9 mouse cellular contexts compared by ENCODE assay signal in the genomic region with DNA sequence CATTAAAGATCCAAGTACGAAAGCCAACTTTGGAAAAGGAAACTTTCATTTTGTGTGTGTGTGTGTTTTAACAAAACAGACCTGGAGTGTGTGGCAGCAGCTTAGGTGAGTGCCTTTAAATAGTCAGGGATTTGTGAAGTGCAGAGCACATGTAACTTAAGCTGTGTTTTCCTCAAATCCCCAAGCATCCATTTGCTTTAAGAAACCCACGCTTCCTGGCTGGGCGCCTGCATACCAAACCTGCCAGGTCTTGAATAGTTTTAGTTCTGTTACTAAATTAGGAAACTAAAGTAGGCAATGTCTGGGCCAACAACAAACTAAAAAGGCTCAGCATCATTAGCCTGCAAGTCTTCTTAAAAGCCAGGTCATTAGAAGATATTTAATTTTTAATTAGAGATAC. TPM values are rescaled to one million over a fixed set of nuclear protein-coding genes. Genes with fewer than 3 reads are reported as not detected.
A peak's percentile ranks its signal among the peaks of the same experiment; 100 is the strongest.
DNase-seq lines count a peak whose midpoint lies in the region; ATAC-seq and TF ChIP-seq lines count a peak whose summit lies in the region.
"Had no signal": no experiment of that assay in that cellular context is flagged by ENCODE, and none has a peak within 500 bp of the region (broad histone marks: within the 10 kb centered on the region; RNA-seq: fewer than 3 reads in every experiment).

No protein-coding gene starts in this region.

- TF ChIP-seq CTCF in embryonic fibroblast, embryonic 13.5 days (IDR thresholded peaks at IDR 0.05; ENCODE audit: borderline replicate concordance, insufficient read depth, low read length): no peak

- H3K4me3 ChIP-seq in heart, embryonic 10.5 days: no peak overlapping the region
- no peak overlapping the region for H3K4me3 ChIP-seq in heart, embryonic 11.5 days (ENCODE audit: low read depth, low read length)
- no peak overlapping the region for H3K4me3 ChIP-seq in embryonic fibroblast, embryonic 13.5 days (ENCODE audit: insufficient read depth, low read length)
- H3K4me3 ChIP-seq in limb, embryonic 14.5 days (replicated peaks; ENCODE audit: low read length): no peak overlapping the region
- H3K4me3 ChIP-seq in neural tube, embryonic 15.5 days (replicated peaks): no peak overlapping the region
- H3K4me3 ChIP-seq: erythroblast, embryonic 14.5 days had no signal

- H3K4me1 ChIP-seq in heart, embryonic 10.5 days: peaks cover 16% of the 10 kb centered on the region
- H3K4me1 ChIP-seq in heart, embryonic 11.5 days (ENCODE audit: control insufficient read depth, insufficient read depth, low read length): no peaks in the 10 kb centered on the region; the same call in 1 of the 2 replicates
- peaks cover 7% of the 10 kb centered on the region; the same call in 1 of the 2 replicates for H3K4me1 ChIP-seq in embryonic fibroblast, embryonic 13.5 days (ENCODE audit: control insufficient read depth, insufficient read depth, low read length)
- peaks cover 10% of the 10 kb centered on the region for H3K4me1 ChIP-seq in limb, embryonic 14.5 days (ENCODE audit: control insufficient read depth, insufficient read depth, low read length)
- no peaks in the 10 kb centered on the region; the same call in 1 of the 2 replicates for H3K4me1 ChIP-seq in neural tube, embryonic 15.5 days

- ATAC-seq in heart, embryonic 11.5 days (replicated peaks; ENCODE audit: insufficient number of reproducible peaks, low FRiP score, low TSS enrichment): no peak
- ATAC-seq in limb, embryonic 14.5 days (ENCODE audit: low FRiP score, low read depth): peak; percentile 75
- ATAC-seq in neural tube, embryonic 15.5 days (ENCODE audit: low FRiP score): no peak
- no peak for ATAC-seq in CD4-positive, CD25-positive, alpha-beta regulatory T cell, adult 4 months

- no peak for DNase-seq in heart, embryonic 10.5 days (ENCODE audit: low spot score)
- DNase-seq in kidney, adult 9 months: peak; percentile 68
- peak; percentile 88 for DNase-seq in limb, embryonic 14.5 days (ENCODE audit: low spot score)
- no peak for DNase-seq in ovary, postnatal 10 days (ENCODE audit: low spot score)

- peak overlapping the region; percentile 69; the same call in 1 of the 2 replicates for H3K27ac ChIP-seq in heart, embryonic 10.5 days
- no peak overlapping the region for H3K27ac ChIP-seq in heart, embryonic 11.5 days (ENCODE audit: low read depth, low read length)
- H3K27ac ChIP-seq in embryonic fibroblast, embryonic 13.5 days (ENCODE audit: insufficient read depth, low read length): peak overlapping the region; percentile 57
- H3K27ac ChIP-seq in limb, embryonic 14.5 days (replicated peaks; ENCODE audit: low read depth, low read length): peak overlapping the region; percentile 67; the same call in 1 of the 2 replicates
- no peak overlapping the region for H3K27ac ChIP-seq in neural tube, embryonic 15.5 days (replicated peaks)

- 60% methylated on average over 3 of the region's 3 CpGs for WGBS in heart, embryonic 10.5 days
- 62% methylated on average over 3 of the region's 3 CpGs for WGBS in heart, embryonic 11.5 days (ENCODE audit: insufficient replicate concordance)
- WGBS in limb, embryonic 14.5 days: 24% methylated on average over 3 of the region's 3 CpGs
- 72% methylated on average over 3 of the region's 3 CpGs for WGBS in neural tube, embryonic 15.5 days

- no peak overlapping the region for H3K4me2 ChIP-seq in heart, embryonic 11.5 days
- no peak overlapping the region for H3K4me2 ChIP-seq in limb, embryonic 14.5 days (replicated peaks; ENCODE audit: low read depth, low read length, severe bottlenecking)
- no peak overlapping the region for H3K4me2 ChIP-seq in neural tube, embryonic 15.5 days

- no peaks in the 10 kb centered on the region for H3K9me3 ChIP-seq in heart, embryonic 10.5 days
- H3K9me3 ChIP-seq in heart, embryonic 11.5 days (replicated peaks; ENCODE audit: control insufficient read depth, low read length): no peaks in the 10 kb centered on the region
- H3K9me3 ChIP-seq in limb, embryonic 14.5 days (ENCODE audit: control insufficient read depth, low read length): no peaks in the 10 kb centered on the region
- no peaks in the 10 kb centered on the region for H3K9me3 ChIP-seq in neural tube, embryonic 15.5 days (replicated peaks)

- no peak for TF ChIP-seq POLR2A in embryonic fibroblast, embryonic 13.5 days (IDR thresholded peaks at IDR 0.05; ENCODE audit: low read depth, low read length)
- TF ChIP-seq POLR2A in limb, embryonic 14.5 days (IDR thresholded peaks at IDR 0.05; ENCODE audit: borderline replicate concordance, extremely low read depth, insufficient read depth, insufficient read length): no peak

- no peak overlapping the region for H3K9ac ChIP-seq in heart, embryonic 11.5 days (ENCODE audit: low read depth, low read length)
- no peak overlapping the region for H3K9ac ChIP-seq in limb, embryonic 14.5 days (ENCODE audit: low read depth, low read length, severe bottlenecking)
- H3K9ac ChIP-seq in neural tube, embryonic 15.5 days (replicated peaks): no peak overlapping the region

- no peaks in the 10 kb centered on the region for H3K36me3 ChIP-seq in heart, embryonic 10.5 days
- H3K36me3 ChIP-seq in heart, embryonic 11.5 days (ENCODE audit: control insufficient read depth, insufficient read depth, low read length): no peaks in the 10 kb centered on the region
- H3K36me3 ChIP-seq in limb, embryonic 14.5 days (ENCODE audit: control insufficient read depth, insufficient read depth, low read length): no peaks in the 10 kb centered on the region
- no peaks in the 10 kb centered on the region for H3K36me3 ChIP-seq in neural tube, embryonic 15.5 days

- H3K27me3 ChIP-seq in heart, embryonic 10.5 days (ENCODE audit: insufficient read depth, poor library complexity, severe bottlenecking): no peaks in the 10 kb centered on the region
- no peaks in the 10 kb centered on the region for H3K27me3 ChIP-seq in heart, embryonic 11.5 days (ENCODE audit: control insufficient read depth, insufficient read depth, low read length)
- no peaks in the 10 kb centered on the region for H3K27me3 ChIP-seq in limb, embryonic 14.5 days (ENCODE audit: control insufficient read depth, insufficient read depth, low read length)
- H3K27me3 ChIP-seq in neural tube, embryonic 15.5 days (replicated peaks): no peaks in the 10 kb centered on the region

RNA-seq across cellular contexts. Expression of gene Lrrc28, which starts 47.0 kb away (rescaled TPM):
- polyA plus RNA-seq in heart, embryonic 10.5 days (2016; fragmentation: Nextera tagmentation; extraction: Ambion mirVana): 12.8 and 13.6 TPM in 2 replicates
- 10.8 and 11.5 TPM in 2 replicates for polyA plus RNA-seq in heart, embryonic 11.5 days (2014; fragmentation: Nextera tagmentation; extraction: Ambion mirVana)
- polyA plus RNA-seq in embryonic fibroblast, embryonic 13.5 days (2011; ENCODE audit: insufficient read length, low read depth, missing spikeins): 43.1 and 44.4 TPM in 2 replicates
- 26.3 and 38.2 TPM in 2 replicates for polyA plus RNA-seq in limb, embryonic 14.5 days (2012; rRNA removed)
- 22.1 and 27.3 TPM in 2 replicates for polyA plus RNA-seq in limb, embryonic 14.5 days (2014; fragmentation: Nextera tagmentation; extraction: Ambion mirVana)
- polyA plus RNA-seq in neural tube, embryonic 15.5 days (2015; fragmentation: Nextera tagmentation; extraction: Ambion mirVana): 20.7 and 24.0 TPM in 2 replicates
- polyA plus RNA-seq in CD4-positive, CD25-positive, alpha-beta regulatory T cell, adult 4 months (2017; shearing (Covaris generic)): 10 to 100 TPM; 16.8 to 23.5 TPM

RNA-seq across cellular contexts. Expression of gene Ttc23, which starts 49.2 kb away (rescaled TPM):
- 19.0 and 27.1 TPM in 2 replicates for polyA plus RNA-seq in heart, embryonic 10.5 days (2016; fragmentation: Nextera tagmentation; extraction: Ambion mirVana)
- polyA plus RNA-seq in heart, embryonic 11.5 days (2014; fragmentation: Nextera tagmentation; extraction: Ambion mirVana): 20.2 and 24.6 TPM in 2 replicates
- 36.9 and 54.8 TPM in 2 replicates for polyA plus RNA-seq in embryonic fibroblast, embryonic 13.5 days (2011; ENCODE audit: insufficient read length, low read depth, missing spikeins)
- 32.9 and 33.4 TPM in 2 replicates for polyA plus RNA-seq in limb, embryonic 14.5 days (2012; rRNA removed)
- 46.9 and 50.4 TPM in 2 replicates for polyA plus RNA-seq in limb, embryonic 14.5 days (2014; fragmentation: Nextera tagmentation; extraction: Ambion mirVana)
- 6.1 and 11.1 TPM in 2 replicates for polyA plus RNA-seq in neural tube, embryonic 15.5 days (2015; fragmentation: Nextera tagmentation; extraction: Ambion mirVana)
- 1 to 10 TPM; 1.7 to 1.8 TPM for polyA plus RNA-seq in CD4-positive, CD25-positive, alpha-beta regulatory T cell, adult 4 months (2017; shearing (Covaris generic))
- polyA plus RNA-seq: erythroblast, embryonic 14.5 days had no signal

Comparison
In these comparisons a context has a peak if more than half of its experiments do, and no peak if none do; other contexts are left out.
1. H3K27ac ChIP-seq: peak in heart, embryonic 10.5 days (single experiment), embryonic fibroblast, embryonic 13.5 days (single experiment) and limb, embryonic 14.5 days (single experiment); none in heart, embryonic 11.5 days (single experiment) and neural tube, embryonic 15.5 days (single experiment).
2. DNase-seq: peak in kidney, adult 9 months (single experiment) and limb, embryonic 14.5 days (single experiment); none in heart, embryonic 10.5 days (single experiment) and ovary, postnatal 10 days (single experiment).